Mouse (Mus musculus) skeletal muscle tissue, adult 2 months (tissue): ENCODE results near the gene Mical2.

Source experiments
- DNase-seq: peaks from one replicate; pipeline ENCODE4 v3.0.0-alpha.2; 2012; ENCODE audit warnings: low read depth, low spot score

Gene Mical2

DNA sequence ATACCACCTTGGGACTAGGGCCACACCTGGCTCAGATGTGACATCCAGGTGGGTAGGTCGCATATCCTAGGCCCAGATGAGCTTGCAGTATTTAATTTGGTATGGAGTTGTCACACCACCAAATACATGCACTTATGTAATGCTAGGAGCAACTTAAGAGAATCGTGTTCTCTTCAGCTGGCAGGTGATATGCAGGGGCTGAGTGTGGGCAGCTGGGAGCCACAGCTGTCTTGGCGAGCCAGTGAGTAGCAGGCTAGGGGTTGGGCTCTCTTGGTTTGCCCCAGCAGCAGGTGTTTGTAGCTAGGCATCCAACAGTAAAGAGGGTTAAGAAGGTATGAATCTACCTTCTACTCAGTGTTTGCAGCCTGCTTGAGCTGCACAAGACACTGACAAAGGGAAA is 49.4 kb downstream of the Mical2 start:
- DNase-seq, result peak; percentile 65

DNA sequence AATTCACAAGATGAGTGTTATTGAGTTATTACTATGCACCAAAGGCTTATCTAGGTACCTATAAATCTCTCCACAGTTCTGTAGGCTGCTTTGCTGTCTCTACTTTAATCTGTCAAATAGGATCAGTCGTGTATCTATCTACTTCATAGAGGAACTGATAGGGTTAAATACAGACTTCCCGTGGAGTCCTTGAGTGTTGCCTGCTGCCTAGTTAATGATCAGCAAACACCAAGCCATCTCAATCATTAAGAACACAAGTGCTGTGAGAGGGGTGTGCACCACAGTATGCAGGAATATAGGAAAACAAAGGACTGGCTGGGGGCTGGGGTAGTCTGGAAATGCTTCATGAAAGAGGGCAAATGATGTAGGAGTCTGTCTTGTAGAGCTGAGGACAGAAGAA is 50.2 kb downstream of the Mical2 start:
- no peak for DNase-seq

DNA sequence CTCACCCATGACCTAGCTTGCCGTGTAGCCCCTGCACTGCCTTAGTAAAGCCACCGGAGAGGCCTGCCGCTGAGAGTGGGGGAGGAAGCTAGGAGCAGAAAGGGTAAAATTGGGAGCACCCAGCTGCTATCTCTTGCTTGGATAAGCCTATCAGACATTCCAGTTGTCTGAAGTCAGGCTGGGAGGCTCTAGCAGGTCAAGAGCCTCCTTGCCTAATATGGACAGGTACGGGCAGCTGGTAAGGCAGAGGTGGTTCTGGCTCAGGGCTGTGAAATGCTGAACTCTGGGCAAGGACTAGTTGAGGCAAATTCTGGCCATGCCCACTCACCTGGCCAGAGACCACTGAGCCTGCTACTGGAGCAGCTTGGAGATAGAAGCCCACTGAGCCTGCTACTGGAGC is 51.2 kb downstream of the Mical2 start:
- DNase-seq, result no peak

DNA sequence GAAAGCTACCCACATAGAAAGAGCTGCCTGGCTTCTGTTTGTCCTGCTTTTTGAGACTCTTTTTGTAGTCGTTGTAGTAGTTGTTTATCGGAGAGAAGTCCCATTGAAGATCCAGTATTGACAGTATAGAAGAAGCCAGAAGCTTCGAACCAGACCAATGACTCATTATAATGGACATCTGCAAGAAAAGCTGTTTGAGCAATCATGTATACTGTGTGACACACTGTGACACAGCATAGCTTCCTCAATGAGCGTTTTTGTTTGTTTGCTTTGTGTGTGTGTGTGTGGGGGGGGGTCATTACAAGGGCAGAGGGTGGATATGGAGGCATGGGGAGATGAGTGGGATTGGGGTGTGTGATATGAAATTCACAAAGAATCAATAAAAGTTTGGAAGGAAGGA is 53.0 kb downstream of the Mical2 start:
- DNase-seq, result no peak

DNA sequence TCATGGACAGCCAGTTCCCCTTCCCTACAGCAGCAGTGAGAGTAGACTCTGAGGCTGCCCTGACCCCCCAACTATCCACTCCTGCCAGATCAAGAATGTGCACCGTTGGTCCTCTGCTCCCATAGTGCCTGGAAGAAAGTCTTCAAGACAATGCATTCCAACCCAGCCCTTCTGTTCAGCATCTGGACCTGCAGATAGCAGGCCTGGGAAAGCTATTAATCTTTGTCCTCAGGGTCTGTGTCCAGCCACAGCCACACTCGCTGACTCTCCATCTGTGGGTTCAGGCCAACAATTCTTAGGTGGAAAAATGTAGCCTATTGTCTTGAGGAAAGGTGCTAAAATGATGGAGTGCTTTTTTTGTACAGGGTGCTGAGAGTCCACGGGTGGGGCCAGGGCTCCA is 54.8 kb downstream of the Mical2 start:
- DNase-seq, result no peak

DNA sequence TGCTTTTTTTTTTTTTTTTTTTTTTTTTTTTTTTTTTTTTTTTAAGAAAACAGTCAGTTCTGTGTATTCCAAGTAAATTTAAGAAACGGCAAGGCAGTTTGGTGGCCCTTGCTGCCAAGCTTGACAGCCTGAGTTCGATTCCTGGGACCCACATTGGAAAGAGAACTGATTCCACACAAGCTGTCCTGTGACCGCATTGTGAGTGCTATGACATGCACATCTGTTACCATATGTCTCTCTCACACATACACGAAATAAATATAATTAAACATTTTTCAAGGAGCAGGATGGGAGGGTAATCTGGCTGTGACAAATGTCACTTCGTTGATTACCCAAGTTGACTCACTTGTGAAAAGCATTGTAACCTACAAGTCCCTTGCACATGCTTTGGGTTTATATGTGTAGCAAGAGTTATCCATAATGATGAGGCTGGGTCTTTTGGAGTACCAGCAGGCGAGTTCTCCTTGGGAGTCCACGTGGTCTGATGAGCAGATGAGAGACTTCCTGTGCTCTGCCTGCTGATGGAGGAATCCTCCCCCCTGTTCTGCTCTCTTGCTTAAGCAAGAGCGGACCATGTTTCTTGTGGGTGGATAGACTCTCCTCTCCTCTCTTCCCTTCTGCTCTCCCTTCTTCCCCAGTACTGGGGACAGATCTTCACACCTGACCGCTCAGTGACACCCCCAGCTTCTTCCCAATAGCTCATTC is 58.1 kb downstream of the Mical2 start:
- DNase-seq, result no peak

DNA sequence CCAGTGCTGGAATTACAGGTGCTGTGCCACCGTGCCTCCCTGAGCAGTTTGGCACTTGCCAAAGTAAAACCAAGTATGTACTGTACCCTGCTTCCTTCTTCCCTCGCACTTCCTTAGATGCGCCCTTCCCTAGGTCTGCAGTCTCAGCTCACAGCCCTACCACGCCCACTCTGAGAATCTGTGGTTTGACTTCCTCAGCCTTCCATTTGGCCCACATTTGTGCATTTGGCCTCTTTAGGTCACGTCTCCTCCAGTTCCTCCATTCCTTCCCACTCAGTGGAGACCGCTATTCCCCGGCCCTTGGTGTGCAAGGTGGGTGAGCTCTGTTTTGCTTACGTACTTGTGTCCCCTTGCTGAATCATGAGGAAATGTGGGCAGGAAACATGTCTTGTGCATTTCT is 59.9 kb downstream of the Mical2 start:
- no peak for DNase-seq

DNA sequence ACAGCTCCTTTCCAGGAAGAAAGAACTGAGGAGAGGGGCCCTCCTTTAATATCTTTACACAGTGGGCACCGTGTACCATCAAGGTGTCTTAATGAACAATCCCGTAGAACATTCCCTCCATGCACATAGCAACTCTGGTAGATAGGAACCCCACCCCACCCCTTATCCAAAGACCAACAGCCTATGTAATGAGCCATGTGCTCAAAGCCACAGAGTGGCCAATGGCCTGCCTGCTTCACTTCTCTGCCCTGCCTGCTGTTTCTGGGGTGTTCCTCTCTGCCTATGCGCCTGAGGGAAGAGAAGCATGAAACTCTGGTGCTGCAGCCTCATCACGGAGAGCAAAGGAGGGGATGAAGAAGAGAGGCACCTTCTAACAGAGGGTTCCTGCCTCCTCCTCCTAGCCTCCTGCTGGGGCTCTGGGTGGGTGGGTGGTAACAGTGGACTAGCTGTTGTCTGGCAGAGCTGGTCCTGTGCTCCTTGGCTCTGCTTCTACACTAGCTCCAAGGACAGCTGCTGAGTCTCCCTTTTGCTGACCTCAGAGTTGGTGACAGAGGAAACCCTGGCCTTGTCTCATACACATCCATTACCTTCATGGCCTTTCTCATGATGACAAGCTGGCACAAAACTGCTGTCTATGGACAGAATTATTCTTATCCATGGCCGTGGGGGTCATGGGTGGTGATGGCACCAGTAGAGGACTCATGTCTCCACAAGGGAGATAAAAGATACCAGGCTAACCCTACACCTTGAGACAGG is 62.9 kb downstream of the Mical2 start:
- DNase-seq, result peak; percentile 77

DNA sequence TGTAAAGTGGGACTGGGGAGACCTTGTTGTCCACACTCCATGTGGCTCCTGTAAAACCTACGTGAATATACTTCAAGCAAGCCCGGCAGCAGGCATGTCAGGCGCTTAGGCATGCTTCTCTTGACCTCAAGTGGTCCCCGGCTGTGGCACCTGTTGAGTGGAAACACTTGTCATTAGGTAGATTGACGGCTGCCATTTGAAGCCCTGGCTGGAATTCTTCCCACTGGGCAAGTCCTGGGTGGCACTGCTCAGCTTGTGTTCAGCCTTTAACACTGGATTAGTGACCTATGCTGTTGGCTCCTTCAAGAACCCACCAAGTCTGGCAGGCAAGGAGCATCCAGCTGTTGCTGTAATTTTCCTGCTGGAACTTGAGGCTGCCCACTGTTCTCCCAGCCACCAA is 63.9 kb downstream of the Mical2 start:
- DNase-seq, result peak; percentile 97

DNA sequence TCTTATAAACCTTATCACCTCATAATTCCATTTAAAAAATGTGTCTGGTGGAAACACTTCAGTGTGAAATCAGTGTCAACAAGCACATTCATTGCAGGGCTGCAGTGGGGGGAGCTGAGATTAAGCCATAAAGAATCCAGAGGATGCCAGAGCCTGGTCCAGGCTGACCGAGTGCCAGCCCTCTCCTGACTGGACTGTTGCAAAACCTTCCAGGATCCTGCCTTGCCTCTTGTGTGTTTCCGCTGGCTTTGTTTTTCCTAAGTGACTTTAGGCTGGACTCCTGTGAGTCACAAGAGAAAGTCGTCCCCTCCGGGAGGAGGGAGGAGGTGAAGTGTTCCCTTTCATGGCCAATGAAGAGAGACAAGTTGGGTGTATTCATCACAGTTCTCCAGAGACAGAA is 64.3 kb downstream of the Mical2 start:
- no peak for DNase-seq

DNA sequence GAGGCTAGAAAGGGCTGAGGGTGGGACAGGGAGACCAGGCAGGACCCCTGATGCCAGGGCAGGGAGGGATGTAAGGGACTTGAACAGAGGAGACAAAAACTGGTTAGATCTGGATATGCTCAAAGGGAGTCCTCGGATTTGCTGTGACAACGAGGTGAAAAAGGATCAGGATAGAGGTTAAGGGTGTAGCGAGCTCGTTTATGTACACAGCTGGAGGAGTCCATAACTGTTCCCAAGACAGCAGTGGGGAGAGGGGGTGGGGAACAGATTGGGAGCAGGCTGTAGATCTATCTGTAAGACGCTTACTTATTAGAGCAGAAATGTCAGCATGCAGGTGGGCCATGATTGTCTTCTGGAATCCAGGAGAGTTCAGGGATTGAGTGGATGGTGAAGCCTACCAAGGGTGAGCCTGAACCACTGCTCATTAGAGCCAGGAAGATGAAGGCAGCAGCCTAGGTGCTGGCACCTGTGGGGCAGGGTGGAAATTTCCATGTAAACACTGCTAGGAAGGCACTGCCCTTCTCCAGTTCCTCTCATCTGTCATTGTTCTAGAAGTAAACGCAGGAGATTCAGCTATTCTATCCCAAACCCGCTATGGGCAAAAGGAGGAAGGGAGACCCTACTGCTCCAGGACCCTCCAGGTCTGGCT is 67.9 kb downstream of the Mical2 start:
- no peak for DNase-seq

DNA sequence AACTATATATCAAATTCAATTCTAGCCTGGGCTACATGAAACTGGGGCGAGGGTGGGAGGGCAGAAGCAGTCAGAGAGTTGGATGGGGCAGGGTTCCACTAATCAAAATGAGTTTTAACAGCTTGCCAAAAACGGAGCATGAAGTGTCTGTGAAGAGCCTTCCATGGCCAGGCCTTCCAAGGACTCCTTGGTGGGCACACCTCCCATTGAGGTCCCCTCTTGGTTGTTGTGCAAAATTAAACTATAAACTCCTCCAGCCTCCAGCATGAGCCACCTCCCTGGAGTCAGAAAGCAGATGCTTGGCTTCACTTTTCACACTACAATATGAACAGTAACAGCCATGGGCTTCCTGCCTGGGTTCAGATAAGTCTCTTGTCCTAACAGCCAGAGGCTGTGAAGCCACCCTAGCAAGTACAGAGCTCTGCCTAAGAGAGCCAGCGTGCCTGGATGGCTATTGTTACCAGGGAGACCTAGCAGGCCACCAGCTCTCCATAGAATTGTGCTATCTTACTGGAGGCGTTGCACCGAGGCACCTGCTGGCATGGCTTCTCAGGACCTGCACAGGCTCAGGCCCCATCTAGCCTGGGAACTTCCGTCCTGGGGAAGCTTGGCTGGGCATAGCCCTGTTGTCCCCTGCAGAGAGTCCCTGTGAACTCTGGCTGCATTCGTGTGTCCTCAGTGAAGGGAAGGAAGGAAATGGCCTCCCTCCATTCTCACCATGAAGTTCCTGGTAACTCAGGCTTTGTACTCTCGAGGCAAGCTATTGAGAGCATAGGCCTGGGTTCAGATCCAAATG is 70.0 kb downstream of the Mical2 start:
- no peak for DNase-seq

DNA sequence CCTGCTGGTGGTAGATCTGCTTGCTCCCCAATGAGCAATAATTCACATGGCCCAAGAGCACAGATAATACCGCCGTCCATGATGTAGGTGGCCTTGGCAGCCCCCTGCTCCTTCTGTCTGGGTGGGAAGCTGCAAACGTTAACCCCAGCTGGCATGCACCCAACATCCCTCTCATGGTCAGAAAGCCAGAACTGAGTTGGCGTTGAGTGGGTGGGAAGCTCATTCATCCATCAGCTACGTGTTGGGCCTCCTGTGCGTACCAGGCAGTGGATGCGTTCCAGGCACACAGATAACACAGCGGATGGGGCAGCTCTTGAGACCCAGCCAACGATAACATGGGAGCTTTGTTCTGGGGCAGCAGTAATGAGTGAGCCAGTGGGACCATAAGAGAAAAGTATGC is 72.4 kb downstream of the Mical2 start:
- DNase-seq, result no peak

DNA sequence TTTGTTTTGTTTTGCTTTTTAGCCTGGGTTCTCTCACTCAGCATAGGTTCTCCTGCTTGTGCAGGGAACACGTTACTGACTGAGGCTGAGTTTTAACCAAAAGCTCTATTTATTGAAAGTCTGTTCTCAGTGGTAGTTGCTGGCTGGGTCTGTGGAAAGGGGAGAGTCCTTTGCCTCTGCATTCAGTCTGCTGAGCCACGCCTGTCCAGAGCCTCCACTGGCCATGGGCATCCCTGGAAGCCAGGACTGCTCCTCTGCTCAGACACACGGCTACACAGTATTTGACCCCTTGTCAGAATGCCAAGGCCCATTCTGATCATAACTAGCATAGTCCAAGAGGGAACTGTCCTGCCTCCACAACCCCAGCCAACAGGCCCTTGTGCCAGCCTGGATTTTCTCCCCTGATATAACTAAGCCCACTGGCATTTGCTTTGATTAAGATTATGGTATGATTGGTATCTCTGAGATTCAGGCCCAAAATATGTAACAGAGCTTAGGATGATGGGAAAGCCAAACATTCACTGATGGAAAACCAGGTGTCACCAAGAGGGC is 73.3 kb downstream of the Mical2 start:
- peak; percentile 35 for DNase-seq

DNA sequence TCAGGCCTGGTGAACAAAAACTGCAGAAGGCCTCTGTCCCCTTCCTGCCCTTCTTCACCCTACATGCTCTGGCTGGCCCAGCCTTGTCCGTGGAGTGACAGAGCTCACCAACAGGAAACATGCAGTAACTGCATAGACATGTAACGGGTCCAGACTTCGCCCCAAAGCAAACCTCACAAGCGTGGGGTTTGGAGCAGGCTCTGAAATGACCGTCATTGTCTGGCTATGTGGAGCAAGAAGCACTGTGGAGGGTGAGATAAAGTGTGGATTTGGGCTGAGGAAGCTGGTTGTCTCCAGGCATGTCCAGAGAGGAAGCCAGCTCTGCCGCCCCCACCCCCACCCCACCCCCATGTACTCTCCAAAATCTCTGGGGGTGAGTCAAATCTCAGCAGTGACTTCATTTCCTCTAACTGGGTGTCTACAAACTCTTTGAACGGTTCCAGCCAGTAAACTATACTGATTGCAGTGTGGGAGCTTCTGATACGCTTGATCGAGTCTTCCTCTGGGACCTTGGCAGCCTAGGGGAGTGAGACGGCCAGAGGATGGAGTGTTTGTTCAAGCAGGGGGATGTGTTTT is 74.0 kb downstream of the Mical2 start:
- DNase-seq, result no peak

DNA sequence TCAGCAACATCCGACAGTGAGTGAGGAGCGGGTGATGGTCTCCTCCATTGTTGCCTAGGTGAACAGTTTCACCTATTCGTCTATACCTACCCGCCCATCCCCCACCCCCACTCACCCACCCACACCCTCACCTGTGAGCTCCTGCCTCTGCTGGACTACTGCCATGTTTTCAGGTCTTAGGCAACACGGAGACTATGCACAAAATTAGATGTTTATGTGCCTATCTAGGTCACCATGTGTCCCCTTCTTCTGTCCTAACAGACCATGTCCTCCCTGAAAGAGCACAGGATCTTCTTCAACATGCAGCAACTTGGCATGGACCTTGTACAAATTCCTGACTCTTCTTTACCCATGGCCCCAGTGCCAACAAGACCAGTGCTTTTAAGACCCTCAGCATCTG is 74.5 kb downstream of the Mical2 start:
- DNase-seq, result no peak

DNA sequence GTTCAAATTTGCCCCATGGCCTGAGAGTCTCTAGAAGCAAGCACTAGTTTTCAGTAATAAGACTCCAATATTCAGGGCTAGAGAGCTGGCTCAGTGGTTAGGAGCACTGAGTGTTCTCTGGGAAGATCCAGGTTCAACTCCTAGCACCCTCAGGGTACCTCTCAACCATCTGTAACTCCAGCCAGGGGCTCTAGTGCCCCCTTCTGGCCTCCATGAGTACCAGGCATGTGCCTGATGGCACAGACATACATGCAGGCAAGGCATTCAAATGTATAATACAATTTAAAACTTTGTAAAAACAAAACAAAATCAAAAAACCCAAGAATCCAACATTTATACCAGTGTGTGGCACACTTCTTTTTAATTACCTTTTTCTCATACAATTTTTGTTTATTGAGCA is 75.4 kb downstream of the Mical2 start:
- DNase-seq, result no peak

DNA sequence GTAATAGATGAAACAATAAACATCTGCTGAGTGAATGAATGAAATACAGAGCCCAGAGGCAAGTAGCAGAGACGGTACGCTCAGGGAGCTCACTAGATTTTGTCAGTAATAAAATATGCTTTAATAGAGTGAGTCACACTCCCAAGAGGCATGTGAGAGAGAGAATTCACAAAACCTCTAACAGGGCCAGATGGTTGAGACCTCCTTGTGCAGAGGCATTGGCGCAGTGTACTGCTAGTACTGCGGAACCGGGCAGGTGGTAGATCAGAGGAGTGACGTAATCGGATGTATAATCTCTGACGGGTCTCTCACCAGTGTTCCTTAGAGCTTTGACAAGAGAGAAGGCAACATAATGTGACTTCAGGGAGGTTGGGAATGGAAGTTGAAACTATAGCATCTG is 78.7 kb downstream of the Mical2 start:
- DNase-seq, result no peak

DNA sequence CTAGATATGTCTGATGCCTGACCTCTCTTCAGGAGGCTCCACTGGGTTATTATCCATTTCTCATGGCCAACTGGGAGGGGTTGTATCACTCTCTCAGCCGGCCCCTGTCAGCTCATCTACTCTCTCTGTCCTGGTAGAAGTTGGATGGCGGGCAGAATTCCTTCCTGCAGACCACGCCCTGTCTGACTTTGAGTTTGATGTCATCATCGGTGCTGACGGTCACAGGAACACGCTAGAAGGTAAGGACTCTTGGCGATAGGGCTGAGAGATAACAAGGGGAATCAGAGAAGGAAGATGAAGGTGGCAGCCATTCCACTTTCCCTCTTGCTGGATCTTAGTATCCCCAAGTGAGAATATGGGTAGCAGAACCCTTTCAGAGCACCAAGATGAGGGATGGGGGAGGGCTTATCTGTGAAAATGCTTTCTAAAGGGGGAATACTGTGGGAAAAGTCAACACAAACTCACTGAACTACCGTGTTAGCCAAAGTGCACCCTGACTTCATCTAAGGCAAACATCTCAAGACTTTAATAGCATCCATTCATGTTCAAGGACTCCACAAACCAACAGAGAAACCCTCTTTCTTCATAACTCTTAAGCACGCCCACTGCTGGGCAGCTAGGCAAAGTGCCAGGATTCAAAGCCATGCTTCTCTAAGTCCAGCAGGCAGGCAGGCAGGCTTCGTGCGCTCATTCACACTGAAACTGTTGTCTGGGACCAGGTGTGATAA is 83.8 kb downstream of the Mical2 start:
- DNase-seq, result no peak

DNA sequence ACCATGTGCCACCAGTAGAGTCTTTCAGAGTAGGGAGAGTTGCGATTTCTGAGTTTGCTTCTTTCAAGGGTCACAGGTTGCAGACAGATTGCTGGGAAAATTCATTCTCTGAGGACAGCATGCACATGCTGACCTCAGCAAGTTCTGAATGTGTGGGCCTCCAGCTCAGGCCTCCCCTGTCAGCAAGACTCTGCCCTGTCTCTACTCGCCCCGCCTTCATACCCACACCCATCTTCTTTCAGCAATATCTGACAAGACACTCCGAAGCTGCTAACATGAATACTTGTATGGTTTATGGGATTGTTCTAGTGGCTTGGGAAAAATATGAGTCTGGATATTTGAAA is 84.3 kb downstream of the Mical2 start:
- no peak for DNase-seq

DNA sequence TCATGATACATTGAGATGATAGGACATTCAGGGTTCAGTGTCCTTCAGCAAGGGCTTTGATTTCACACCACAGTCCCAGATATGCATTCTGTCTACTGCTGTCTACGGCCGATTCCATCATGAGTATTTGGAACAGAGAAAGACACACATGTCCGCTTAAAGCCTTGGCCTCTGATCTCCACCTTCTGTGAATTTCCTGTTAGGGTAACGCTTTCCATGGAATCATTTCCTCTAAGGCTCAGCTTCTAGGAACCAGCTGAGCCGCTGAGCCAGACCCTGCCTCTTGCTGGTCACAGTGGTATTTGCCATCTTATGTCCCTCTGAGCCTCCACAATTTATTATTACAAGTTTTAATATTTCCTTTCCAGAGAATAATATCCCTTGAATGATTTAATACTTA is 87.6 kb downstream of the Mical2 start:
- no peak for DNase-seq
